Mouse (Mus musculus) spleen, adult 2 months (tissue): ENCODE data around the gene Gm45213.

Experiments used
- CTCF ChIP-seq: fragments of 200-500 bp; IDR thresholded peaks from 2 replicates; pipeline ENCODE4 v1.5.1; 2011; ENCODE audit warnings: mild to moderate bottlenecking, inconsistent platforms; ENCODE audit not compliant: insufficient read depth, insufficient read length, insufficient replicate concordance; ENCODE audit errors: extremely low read depth
- POLR2A ChIP-seq: fragments of 200-500 bp; IDR thresholded peaks from 2 replicates; pipeline ENCODE4 v1.6.1; 2011; ENCODE audit warnings: low read depth, low read length, inconsistent platforms

DNA sequence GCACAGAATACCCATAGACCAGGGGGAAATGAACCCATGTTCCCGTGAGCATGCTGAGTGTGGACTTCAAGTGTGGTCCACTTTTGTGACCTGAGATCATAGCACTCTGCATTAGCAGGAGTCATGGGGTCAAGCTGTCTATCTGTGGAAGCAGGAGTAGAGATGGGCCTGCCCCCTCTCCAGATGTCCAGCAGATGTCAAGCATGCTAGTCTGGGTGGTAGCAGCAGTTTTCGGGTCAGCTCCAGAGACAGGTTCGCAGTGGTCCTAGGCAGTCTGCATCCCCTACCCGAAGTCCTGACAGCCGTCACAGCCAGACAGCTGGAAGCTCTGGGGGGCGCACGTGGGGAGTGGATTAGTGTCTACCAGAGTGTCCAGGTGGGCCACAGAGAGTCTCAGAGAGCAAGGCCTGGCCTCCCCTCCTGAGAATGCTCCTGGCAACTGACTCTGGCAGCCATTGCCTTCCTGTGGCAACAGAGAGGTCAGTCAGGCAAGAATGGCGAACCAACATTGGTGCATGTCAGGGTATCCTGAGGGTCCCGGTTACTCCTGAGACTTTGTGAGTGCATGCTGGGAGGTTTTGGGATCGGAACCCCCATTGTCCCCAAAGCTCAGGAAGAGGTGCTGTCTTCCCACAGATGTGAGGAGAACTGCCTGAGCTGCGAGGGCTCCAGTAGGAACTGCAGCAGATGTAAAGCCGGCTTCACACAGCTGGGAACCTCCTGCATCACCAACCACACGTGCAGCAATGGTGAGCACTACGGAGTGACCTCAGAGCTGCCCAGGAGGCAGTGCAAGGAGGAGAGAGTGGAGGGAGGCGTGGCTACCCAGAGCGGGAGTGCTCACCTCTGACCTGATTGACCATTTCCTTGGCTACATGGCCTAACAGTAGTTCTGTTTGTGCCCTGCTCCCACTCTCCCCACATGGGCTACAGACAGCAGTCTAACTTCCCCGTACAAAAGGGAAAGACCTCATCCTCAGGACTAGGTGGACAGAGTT lies 3.8 kb downstream of the Gm45213 start:
- TF ChIP-seq POLR2A (no peak), CTCF (no peak)
